Mouse (Mus musculus) retina, postnatal 1 day (tissue): ENCODE results near the gene Ube4b.

Experiments
- DNase-seq: peaks from one replicate; pipeline ENCODE4 v3.0.0-alpha.2; 2012

Gene Ube4b

DNA sequence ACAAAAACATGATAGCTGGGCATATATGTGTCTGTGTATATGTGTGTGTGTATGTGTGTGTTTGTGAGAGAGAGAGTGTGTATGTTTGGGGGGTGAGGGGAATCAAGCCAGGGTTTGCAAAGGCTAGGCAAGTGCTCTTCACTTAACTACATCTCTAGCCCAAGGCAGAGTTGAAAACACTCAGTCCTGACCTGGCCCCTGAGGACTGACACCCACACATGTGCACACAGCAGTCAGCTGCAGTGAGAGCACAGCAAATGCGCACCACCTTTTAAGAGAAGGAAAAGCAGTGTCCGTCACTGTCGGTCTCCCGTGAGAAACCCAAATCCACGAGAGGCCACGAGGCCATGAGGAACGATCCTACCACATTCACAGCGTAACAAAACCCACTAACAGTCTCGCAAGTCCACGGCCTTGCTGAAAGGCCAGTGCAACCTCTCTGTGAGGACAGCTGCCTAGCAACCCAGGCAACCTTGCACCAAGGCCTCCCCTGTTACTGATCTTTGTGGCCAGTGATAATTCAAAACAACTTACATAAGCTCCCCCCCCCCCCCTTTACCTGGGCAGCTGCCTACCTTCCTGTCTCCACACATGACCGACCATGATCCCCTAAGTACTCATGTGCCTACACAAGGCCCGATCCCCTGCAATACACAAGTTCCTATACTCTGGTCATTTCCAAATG lies 33.1 kb downstream of the Ube4b start:
- no peak for DNase-seq

DNA sequence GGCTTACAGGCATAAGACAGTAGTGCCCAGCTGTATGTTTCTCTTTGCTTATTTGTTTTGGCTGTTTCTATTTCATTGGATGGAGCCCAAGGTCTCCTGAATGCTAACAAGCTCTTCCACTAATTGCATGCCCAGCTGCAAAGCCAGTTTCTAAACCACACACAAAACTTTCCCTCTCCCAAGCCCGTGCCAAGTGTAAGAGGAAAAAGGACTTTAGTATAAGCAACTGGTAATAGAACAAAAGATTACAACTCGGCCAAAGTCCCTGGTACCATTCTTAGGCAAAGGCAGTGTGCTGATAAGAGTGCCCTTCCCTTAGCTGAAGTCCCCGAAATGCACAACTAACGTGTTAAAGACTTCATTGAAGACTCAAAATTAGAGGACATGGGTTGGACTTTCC lies 34.2 kb downstream of the Ube4b start:
- no peak for DNase-seq

DNA sequence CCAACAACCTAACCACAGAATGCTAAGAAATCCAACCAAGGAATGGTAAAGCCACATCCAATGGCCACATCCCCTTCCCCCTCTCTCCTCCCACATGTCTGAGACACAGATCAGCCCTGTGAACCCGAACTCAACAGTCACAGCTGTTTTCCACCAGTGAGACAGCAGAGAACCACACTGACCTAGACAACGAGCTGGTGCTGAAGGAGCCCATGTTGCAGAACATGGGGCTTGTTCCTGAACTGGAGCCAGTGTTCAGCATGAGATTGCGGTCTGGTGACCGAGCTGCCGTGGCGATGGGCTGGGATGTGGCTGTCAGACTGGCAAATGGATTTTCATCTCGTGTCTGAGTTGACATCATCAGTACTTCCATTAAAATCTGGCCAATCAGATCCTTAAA lies 45.5 kb downstream of the Ube4b start:
- DNase-seq: no peak

DNA sequence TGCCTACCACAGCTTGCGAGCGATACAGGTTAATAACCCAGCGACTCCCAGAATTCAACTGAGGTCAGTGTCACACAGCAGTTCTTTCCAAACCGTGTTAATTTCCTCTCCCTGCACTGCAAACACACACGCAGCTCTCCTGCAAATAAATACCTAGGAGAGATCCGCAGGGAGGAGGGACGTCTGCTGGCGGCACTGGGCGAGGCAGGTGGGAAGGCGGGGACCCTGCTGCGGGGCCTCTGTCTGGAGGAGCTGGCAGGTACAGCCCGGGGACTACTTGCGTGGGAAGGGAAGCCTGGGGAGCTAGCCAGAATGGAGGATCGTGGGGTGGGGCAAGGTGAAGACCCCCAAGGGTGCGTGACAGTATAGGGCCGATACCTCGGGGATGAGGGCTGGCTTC lies 46.7 kb downstream of the Ube4b start:
- DNase-seq: no peak

DNA sequence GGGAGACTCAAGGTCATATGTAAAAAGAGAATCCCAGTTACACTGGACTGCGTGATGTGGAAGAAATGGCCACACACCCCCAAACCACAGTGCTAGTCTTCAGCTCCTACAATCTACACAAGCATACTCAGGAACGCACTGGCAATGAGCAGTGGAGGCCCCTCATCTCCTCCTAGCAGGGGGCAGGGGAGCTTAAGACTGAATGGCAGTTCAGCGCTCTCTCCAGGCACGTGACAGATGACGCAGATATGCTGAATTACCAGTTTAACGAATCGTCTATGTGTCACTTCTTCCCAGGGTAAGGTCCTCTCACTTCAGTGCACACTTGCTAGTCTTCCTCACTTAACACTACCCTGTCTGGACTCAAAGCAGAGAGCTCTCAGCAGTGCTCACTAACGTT lies 47.7 kb downstream of the Ube4b start:
- DNase-seq: peak; percentile 57

DNA sequence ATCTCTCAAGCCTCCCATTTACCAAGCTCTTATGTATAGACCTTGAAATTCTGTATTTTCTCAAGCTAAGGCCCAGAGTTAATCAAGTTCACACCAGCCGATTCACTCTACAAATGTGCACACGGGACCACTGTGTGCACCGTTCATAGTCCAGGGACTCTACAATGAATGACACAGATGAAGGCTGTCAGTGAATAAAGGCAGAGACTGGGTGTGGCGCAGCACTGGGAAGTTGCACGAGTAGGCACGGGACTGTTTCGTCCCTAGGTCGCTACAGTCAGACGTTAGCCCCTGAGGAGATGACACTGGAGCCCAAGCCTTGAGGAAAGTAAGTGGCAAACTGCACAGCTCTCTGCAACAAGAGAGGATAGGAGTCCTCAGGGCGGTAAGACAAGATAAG lies 50.5 kb downstream of the Ube4b start:
- no peak for DNase-seq

DNA sequence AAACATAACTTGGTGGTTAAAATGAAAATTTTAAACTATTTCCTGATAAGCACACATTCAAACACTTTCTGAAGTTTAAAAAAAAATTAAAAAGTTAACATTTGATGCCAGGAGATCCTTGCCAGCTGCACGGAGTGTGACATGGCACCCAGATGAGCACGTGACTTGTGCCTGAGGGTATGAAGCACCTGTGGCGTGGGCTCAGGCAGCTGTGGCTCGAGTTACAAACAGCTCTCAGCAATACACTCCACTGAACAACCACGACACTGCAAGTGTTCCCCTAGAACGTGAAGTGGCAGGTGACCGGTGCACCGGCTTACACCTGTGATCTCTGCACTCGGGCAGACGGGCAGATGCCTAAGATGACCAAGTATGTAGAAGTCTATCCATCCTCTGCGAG lies 51.9 kb downstream of the Ube4b start:
- no peak for DNase-seq

DNA sequence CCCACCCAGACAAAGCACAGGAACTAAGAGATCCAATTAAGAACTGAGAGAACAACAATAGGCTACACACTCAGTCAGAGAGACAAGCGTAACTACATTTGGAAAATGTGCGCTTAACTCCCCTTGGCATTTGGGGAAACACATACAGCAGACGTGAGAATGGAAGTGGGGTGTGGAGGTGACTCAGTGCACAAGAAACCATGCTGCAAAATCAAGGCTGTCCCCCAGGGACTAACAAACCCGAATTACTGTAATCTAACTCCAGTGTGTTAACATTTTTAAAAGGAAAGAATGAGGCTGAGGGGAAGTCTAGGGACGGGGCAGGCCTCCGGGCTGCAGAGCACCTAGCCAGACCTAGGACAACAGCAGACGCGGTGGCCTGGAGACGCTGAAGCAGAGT lies 52.6 kb downstream of the Ube4b start:
- DNase-seq: no peak

DNA sequence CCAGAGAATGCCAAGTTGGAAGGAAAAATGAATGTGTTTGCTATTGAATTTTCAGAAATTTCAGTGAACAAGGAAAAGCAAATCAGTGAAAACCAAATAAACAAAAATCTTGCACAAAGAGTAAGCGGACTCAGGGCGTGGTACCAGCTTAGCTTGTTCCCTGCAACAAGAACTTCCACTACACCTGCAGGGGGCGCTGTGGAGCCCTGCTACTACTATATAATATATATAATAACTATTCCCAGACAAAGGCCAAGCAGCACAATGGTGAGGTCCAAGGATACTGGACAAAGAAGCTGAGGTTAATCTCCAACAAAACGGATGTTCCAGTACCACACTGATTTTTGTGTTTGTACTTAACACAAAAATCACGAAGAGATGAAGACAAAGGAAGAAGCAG lies 53.1 kb downstream of the Ube4b start:
- DNase-seq: peak; percentile 70

DNA sequence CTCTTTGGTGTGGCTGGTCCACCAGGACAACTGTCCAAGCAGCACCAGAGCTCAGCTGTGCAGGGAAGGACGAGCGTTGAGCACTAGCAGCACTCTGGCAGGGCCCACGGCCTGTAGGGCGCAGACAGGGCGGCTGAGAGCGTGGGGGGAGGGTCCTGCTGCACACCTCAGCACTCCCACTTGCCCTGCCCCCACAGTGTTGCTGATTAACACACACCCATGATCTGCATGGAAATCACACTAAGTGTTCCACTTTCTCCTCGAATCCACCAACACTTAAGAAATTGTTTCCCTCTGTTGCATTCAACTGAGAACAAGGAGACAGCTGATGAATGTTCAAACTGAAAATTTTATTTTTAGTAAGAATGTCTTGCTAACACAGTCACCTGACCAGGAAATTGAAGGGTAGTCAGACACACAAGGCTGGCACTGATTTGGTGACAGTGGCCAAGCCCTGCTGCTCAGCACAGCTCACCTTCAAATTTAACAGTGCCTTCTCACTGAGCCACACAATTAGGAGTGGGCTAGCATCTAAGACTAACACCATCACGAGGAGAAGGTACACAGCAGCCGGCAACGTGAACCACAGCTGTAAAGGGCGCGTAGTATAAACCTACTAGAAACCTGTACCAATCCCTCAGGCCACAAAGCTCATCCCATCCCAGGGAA lies 60.7 kb downstream of the Ube4b start:
- no peak for DNase-seq

DNA sequence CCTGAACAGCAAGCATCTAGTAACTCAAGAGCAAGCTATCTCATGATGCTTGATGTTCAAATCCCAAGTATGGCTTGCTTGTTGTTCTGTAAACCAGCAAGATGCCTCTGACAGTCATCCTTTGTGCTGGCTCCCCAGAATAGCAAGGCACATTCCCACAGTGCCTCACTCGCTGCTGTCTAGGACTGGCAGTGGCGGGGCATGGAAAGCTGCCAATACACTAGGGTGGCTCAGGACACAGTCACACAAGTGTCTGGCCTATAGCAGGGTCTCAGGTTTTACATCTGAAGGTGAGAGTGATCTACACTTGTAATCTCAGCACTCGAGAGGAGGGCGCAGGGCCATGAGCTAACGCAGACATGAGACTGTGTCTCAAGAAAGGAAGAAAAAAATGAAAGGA lies 61.7 kb downstream of the Ube4b start:
- DNase-seq: no peak

DNA sequence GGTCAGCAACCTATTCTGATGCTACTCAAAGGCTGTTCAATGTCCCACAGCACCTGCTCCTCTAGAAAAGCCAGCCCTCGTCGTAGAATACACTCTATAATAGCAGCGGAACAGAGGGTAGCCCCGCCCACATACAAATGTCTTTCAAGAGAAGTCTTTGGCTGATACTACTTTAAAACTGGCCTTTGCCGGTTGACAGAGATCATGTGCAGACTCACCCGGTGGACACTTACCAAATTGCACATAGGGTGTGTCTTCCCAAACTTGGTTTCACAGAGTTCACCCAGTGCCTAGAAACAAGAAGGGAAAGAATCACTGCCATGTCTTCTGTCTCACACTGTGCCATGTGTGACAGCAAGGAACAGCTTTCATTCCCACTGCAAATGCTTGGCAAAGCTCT lies 65.5 kb downstream of the Ube4b start:
- no peak for DNase-seq

DNA sequence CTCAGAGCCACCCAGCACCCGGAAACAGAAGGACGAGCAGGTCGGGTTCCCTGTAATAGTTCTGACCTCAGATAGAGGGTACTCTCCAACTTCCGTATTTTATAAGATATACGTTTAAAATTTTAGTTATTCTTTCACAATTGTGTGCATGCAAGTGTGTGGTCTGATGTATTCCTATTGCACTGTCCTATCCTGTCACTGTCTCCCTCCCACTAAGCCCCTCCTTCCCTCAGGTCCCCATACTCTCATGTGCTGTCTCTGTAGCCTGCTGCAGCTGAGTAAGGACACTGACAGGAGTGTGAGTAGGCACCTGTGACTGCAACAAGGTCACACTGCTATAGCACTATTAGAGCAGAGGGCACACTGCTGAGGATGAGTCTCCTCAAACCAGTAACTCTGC lies 65.9 kb downstream of the Ube4b start:
- no peak for DNase-seq

DNA sequence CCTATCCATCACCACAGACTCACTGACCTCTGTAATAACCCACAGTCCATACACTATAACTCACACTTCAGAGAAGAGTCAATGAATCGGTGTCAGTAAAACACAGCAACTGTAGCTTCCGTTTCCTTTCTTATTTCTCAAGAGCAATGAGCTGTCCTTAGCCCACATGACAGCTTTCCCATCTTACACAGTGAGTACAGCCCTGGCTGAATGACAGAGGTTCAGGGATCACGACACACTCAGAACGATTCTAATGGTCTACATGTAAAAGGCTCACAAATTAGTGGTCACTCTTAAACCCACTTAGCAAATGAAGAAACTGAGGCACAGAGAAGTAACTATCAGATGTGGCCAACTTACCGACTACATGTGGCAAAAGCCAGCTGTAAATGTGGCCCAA lies 68.6 kb downstream of the Ube4b start:
- no peak for DNase-seq

DNA sequence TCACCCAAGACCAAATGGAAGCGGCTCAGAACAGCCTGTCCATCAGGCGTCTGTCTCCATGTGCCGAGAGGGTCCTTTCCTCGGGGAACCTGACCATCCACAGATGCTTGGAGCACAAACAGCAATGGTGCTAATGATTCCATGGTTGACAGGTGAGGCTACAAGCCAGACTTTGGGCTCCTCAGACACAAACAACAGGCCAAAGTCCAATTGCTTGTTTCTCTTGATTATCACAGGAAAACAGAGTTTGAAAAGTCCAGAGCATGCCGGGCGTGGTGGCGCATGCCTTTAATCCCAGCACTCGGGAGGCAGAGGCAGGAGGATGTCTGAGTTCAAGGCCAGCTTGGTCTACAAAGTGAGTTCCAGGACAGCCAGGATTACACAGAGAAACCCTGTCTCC lies 71.9 kb downstream of the Ube4b start:
- DNase-seq: no peak

DNA sequence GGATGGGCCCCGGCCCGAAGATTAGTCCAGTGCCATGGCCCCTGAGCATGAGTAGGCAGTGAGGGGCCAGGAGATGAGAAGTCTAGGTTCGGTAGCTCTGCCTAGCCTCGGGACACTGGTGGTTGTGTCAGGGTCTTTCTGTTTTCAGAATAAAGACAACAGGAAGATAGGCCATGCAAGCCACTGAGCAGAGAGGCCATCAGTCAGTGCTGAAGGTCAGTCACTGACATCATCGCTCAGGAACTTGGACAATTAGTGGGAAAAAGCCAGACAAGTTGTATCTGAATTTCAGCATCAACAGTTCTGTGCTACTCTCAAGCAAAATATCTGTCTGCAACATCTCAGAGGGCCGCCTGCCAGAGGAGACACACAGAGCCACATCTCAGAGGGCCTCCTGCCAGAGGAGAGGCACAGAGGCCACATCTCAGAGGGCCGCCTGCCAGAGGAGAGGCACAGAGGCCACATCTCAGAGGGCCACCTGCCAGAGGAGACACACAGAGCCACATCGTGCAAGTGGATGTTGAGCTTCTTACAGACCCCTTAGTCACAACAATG lies 74.9 kb downstream of the Ube4b start:
- DNase-seq: no peak

DNA sequence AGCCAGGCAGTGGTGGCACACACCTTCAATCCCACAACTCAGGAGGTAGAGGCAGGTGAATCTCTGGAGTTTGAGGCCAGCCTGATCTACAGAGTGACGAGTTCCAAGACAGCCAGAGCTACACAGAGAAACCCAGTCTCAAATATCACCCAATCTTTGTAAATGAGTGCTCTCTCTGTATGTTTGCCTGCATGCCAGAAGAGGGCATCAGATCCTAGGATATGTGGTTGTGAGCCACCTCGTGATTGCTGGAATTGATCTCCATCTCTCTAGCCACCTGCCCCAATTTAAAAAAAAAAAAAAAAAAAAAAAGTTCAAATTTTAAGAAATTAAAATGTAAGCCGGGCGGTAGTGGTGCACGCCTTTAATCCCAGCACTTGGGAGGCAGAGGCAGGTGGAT lies 77.6 kb downstream of the Ube4b start:
- DNase-seq: peak; percentile 22

DNA sequence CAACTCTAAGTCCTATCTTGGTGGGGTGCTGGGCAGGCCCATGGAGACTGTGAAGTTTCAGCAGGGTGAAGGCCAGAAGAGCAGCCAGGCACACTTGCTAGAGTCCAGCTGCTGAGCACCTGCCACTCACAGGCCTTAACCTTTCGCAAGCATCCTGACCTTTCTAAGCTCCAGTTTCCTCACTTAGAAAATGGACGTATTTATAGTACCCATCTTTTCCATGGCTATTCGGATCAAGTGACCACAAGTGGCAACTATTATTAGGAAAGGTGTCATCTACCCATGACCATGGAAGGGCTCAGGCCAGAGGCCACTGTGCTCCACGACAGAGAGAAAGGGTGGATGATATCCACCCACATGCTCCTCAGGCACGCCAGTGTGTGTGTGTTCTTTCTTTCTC lies 80.7 kb downstream of the Ube4b start:
- DNase-seq: no peak

DNA sequence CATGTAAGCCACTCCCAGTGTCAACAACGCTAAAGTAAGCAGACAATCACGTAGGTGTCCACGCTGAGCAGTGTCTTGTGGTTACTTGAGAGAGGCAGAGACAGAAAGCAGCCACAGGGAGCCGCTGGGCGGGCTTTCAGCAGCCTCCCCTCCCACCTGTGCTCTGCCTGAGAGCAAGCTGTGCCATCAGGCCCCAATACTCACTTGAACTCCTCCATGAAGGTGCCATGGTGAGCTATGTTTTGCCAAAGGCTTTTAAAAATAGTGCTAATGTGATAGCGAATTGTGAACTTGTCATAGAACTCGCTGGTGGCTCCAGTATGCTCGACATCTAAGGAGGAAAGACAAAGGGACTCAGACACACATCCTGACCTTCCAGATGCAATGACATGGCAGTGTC lies 82.2 kb downstream of the Ube4b start:
- no peak for DNase-seq

DNA sequence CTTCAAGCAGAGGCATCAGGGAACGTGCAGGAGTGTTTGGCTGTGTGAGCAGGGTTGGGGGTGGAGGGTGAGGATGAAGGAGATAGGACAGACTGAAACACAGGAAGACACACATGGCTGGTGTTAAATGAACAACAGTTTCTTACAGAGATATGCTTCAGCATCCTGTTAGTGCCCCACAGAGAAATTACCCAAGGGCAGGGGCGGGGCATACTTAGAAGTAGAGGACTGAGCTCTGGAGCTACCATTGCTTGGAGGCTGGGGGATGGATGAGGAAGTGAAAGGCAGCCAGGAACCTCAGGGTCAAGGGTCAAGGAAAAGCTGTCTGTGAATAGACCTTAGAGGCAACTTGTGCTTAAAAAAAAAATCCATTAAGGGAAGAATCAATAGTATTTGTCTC lies 85.9 kb downstream of the Ube4b start:
- DNase-seq: no peak

DNA sequence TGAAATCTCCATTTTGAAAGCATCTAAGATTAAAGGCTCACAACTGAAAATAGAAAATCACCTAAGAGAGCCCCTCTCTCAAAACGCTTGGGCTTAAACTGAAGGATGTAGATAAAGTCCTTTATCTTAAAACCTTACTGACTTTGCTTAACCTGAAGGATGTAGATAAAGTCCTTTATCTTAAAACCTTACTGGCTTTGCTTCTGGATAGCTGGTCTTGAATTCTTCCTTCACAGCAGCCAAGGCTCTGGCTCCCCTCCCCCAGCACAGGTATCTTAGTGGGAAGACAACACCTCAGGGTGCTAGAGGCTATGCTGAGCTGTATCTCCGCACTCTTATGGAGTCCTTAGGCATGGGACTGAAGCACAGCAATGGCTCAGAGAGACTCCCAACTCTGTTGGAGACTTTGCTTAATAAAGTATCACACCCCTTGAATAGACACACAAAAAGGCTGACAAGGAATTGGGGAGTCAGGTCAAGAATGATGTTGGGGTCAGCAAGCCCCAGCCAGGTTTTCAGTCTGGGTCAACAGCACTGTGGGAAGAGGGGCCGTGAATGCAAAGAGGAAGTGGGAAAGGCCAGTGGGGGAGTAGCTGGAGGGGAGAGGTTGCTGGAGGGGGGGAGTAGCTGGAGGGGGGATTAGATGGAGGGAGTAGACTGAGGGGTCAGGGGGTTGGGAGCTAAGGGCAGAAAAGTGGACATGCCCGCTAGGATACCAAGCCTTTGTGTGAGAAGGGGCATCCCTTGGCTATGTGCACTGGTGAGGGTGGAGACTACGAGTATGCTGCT lies 86.9 kb downstream of the Ube4b start:
- DNase-seq: no peak

DNA sequence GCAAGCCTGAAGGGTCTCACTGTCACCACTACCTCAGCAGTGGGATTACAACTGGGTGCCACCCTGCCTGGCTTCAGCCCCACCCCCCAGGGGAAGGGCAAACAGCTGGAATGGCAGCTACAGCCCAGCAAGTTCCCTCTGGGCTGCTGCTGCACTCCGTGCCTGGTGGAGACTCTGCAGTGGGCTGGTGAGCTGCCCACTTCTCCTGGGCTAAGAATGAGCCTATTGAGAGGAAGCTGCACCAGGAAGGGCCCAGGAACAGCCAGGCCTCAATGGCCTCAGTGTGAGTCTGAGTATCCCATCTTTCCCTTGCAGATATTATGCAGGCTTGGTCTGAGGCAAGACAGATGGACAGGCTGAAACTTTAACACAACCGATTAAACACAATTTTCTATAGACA lies 88.4 kb downstream of the Ube4b start:
- no peak for DNase-seq

DNA sequence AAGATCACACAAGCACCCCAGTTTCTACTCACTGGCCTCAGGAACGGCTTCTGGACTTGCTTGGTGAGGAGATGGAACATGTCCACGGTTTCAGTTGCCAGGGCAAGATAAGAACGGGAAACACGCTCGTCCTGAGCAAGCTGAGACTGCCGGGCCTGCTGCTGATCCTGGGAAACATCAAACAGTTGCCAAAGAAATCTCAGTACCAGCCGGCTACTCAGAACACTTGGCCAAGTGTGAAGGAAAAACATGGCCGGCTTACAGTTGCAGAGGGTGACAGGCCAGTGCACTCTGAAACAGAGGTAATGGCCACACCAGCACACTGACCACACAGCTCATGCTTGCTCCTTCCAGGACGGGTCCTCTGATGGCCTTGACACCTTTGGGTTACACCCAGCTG lies 89.2 kb downstream of the Ube4b start:
- DNase-seq: no peak

DNA sequence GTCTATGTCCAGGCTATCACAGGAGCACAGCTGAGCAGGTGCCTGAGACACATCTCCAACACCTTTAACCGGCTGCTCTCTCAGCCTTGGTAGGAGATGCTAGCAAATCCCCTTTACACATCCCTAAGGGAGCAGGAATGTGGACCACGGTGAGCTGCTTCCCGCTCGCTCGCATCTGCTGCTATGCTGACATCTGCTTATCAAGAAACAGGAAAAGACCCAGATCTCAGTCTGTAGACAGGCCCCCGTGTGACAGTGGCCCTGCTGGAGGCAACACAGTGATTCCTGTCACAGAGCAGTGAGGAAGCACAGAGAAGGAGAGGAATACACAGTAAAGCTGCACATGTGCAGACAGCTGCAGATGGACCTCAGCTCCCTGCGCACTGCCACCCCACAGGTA lies 90.2 kb downstream of the Ube4b start:
- DNase-seq: no peak
